In genomic region chr11:60417717-60418472, GRCm38 (mm10) we compare ENCODE assay signal across 8 mouse cellular contexts. TPM values are rescaled to one million over a fixed set of nuclear protein-coding genes. Genes with fewer than 3 reads are reported as not detected.
A peak's percentile ranks its signal among the peaks of the same experiment; 100 is the strongest.
DNase-seq lines count a peak whose midpoint lies in the region; ATAC-seq and TF ChIP-seq lines count a peak whose summit lies in the region.

TSS of gene Atpaf2 (minus strand) at chr11:60418457.

- peak within 1 kb of the TSS; percentile 73 for H3K4me2 ChIP-seq in forebrain, embryonic 14.5 days (ENCODE audit: low read length)
- H3K4me2 ChIP-seq in limb, embryonic 11.5 days (ENCODE audit: low read depth, severe bottlenecking), result peak within 1 kb of the TSS; percentile 70
- H3K4me2 ChIP-seq in midbrain, embryonic 16.5 days (ENCODE audit: low read length), result peak within 1 kb of the TSS; percentile 86

- H3K27me3 ChIP-seq in thymus, adult 2 months (ENCODE audit: control insufficient read depth, insufficient read depth, low read length), result no peaks in the 10 kb centered on the region
- no peaks in the 10 kb centered on the region for H3K27me3 ChIP-seq in forebrain, embryonic 14.5 days (replicated peaks; ENCODE audit: control insufficient read depth, insufficient read depth, low read length)
- no peaks in the 10 kb centered on the region for H3K27me3 ChIP-seq in hindbrain, embryonic 10.5 days (ENCODE audit: insufficient read depth, poor library complexity, severe bottlenecking)
- no peaks in the 10 kb centered on the region for H3K27me3 ChIP-seq in limb, embryonic 11.5 days (ENCODE audit: control insufficient read depth, insufficient read depth, low read length)
- H3K27me3 ChIP-seq in midbrain, embryonic 16.5 days (ENCODE audit: control insufficient read depth, insufficient read depth, low read depth, low read length), result no peaks in the 10 kb centered on the region

- peaks cover 16% of the 10 kb centered on the region for H3K4me1 ChIP-seq in thymus, adult 2 months (replicated peaks; ENCODE audit: control insufficient read depth, insufficient read depth, low read length)
- H3K4me1 ChIP-seq in forebrain, embryonic 14.5 days (ENCODE audit: control insufficient read depth, insufficient read depth, low read length), result peaks cover 19% of the 10 kb centered on the region
- H3K4me1 ChIP-seq in hindbrain, embryonic 10.5 days (replicated peaks), result peaks cover 49% of the 10 kb centered on the region
- H3K4me1 ChIP-seq in limb, embryonic 11.5 days (ENCODE audit: control insufficient read depth, insufficient read depth, low read length), result peaks cover 10% of the 10 kb centered on the region
- H3K4me1 ChIP-seq in midbrain, embryonic 16.5 days (ENCODE audit: control insufficient read depth, insufficient read depth, low read length), result peaks cover 24% of the 10 kb centered on the region

- no peak for TF ChIP-seq POLR2A in thymus, adult 2 months (IDR thresholded peaks at IDR 0.05; ENCODE audit: control insufficient read depth, extremely low read depth, insufficient read depth, low read length, poor library complexity)

- no peak for TF ChIP-seq CTCF in thymus, adult 2 months (IDR thresholded peaks at IDR 0.05; ENCODE audit: borderline replicate concordance, control insufficient read depth, extremely low read depth, insufficient read depth, low read length, poor library complexity)

- peak within 1 kb of the TSS; percentile 88 for H3K4me3 ChIP-seq in thymus, adult 2 months (ENCODE audit: control insufficient read depth, insufficient read depth, low read length)
- peak within 1 kb of the TSS; percentile 78 for H3K4me3 ChIP-seq in forebrain, embryonic 14.5 days (ENCODE audit: low read depth, low read length)
- H3K4me3 ChIP-seq in hindbrain, embryonic 10.5 days, result peak within 1 kb of the TSS; percentile 94
- H3K4me3 ChIP-seq in limb, embryonic 11.5 days (ENCODE audit: low read depth, low read length), result peak within 1 kb of the TSS; percentile 76
- H3K4me3 ChIP-seq in midbrain, embryonic 16.5 days (ENCODE audit: low read depth, low read length), result peak within 1 kb of the TSS; percentile 88

- no peak within 1 kb of the TSS for H3K27ac ChIP-seq in thymus, adult 2 months (ENCODE audit: control insufficient read depth, insufficient read depth, low read length)
- peak within 1 kb of the TSS; percentile 81 for H3K27ac ChIP-seq in forebrain, embryonic 14.5 days (ENCODE audit: low read depth, low read length)
- peak within 1 kb of the TSS; percentile 95 for H3K27ac ChIP-seq in hindbrain, embryonic 10.5 days
- peak within 1 kb of the TSS; percentile 91 for H3K27ac ChIP-seq in limb, embryonic 11.5 days (replicated peaks; ENCODE audit: low read depth, low read length)
- peak within 1 kb of the TSS; percentile 87 for H3K27ac ChIP-seq in midbrain, embryonic 16.5 days (ENCODE audit: low read length)

- no peaks in the 10 kb centered on the region for H3K36me3 ChIP-seq in thymus, adult 2 months (ENCODE audit: control insufficient read depth, insufficient read depth, low read length)
- no peaks in the 10 kb centered on the region for H3K36me3 ChIP-seq in forebrain, embryonic 14.5 days (ENCODE audit: control insufficient read depth, insufficient read depth, low read length)
- H3K36me3 ChIP-seq in hindbrain, embryonic 10.5 days, result no peaks in the 10 kb centered on the region
- H3K36me3 ChIP-seq in limb, embryonic 11.5 days (ENCODE audit: control insufficient read depth, insufficient read depth, low read length), result no peaks in the 10 kb centered on the region
- H3K36me3 ChIP-seq in midbrain, embryonic 16.5 days (ENCODE audit: control insufficient read depth, insufficient read depth, low read length), result no peaks in the 10 kb centered on the region

- H3K9me3 ChIP-seq in forebrain, embryonic 14.5 days (replicated peaks; ENCODE audit: control insufficient read depth, low read length), result no peaks in the 10 kb centered on the region
- H3K9me3 ChIP-seq in hindbrain, embryonic 10.5 days, result no peaks in the 10 kb centered on the region
- H3K9me3 ChIP-seq in limb, embryonic 11.5 days (ENCODE audit: control insufficient read depth, low read length), result no peaks in the 10 kb centered on the region
- H3K9me3 ChIP-seq in midbrain, embryonic 16.5 days (replicated peaks; ENCODE audit: control insufficient read depth, low read length, poor library complexity, severe bottlenecking), result no peaks in the 10 kb centered on the region

- DNase-seq in thymus, adult 2 months, result no peak
- DNase-seq in thymus, postnatal 14 days, result no peak
- DNase-seq in adrenal gland, postnatal 36 days, result peak; percentile 31 to 58
- no peak for DNase-seq in forebrain, embryonic 14.5 days (ENCODE audit: low spot score)
- peak; percentile 61 for DNase-seq in hindbrain, embryonic 10.5 days (ENCODE audit: low spot score)
- peak; percentile 24 for DNase-seq in limb, embryonic 11.5 days (ENCODE audit: low spot score)
- no peak for DNase-seq in T-cell, adult 2 months (ENCODE audit: low spot score)

- under 1% methylated on average over 39 of the region's 39 CpGs for WGBS in thymus, adult 2 months
- 1% methylated on average over 38 of the region's 39 CpGs for WGBS in forebrain, embryonic 14.5 days
- under 1% methylated on average over 39 of the region's 39 CpGs for WGBS in hindbrain, embryonic 10.5 days
- under 1% methylated on average over 39 of the region's 39 CpGs for WGBS in limb, embryonic 11.5 days
- under 1% methylated on average over 29 of the region's 39 CpGs for WGBS in midbrain, embryonic 16.5 days

- no peak; the same call in 1 of the 2 replicates for ATAC-seq in forebrain, embryonic 14.5 days
- peak; percentile 32; the same call in 1 of the 2 replicates for ATAC-seq in limb, embryonic 11.5 days (ENCODE audit: insufficient number of reproducible peaks, low FRiP score, low TSS enrichment, low read depth)
- ATAC-seq in midbrain, embryonic 16.5 days, result peak; percentile 52

- peak within 1 kb of the TSS; percentile 92 for H3K9ac ChIP-seq in forebrain, embryonic 14.5 days (ENCODE audit: low read length)
- H3K9ac ChIP-seq in limb, embryonic 11.5 days (ENCODE audit: low read length), result peak within 1 kb of the TSS; percentile 90
- peak within 1 kb of the TSS; percentile 89 for H3K9ac ChIP-seq in midbrain, embryonic 16.5 days (ENCODE audit: low read depth, low read length)

RNA-seq across cellular contexts. Expression of gene Atpaf2, which starts in this region (rescaled TPM):
- polyA plus RNA-seq in thymus, adult 2 months (2012; rRNA removed), result 42.9 and 46.9 TPM in 2 replicates
- total RNA-seq in adrenal gland, postnatal 36 days (2021), result 10 to 100 TPM; 62.0 to 66.5 TPM
- polyA plus RNA-seq in forebrain, embryonic 14.5 days (2014; fragmentation: Nextera tagmentation; extraction: Ambion mirVana), result 37.4 and 40.3 TPM in 2 replicates
- polyA plus RNA-seq in hindbrain, embryonic 10.5 days (2016; fragmentation: Nextera tagmentation; extraction: Ambion mirVana), result 43.0 and 51.9 TPM in 2 replicates
- polyA plus RNA-seq in limb, embryonic 11.5 days (2014; fragmentation: Nextera tagmentation; extraction: Ambion mirVana), result 48.4 and 53.7 TPM in 2 replicates
- 43.3 and 47.4 TPM in 2 replicates for polyA plus RNA-seq in midbrain, embryonic 16.5 days (2015; fragmentation: Nextera tagmentation; extraction: Ambion mirVana)

Comparison
In these comparisons a context has a peak if more than half of its experiments do, and no peak if none do; other contexts are left out.
1. DNase-seq: peak in adrenal gland, postnatal 36 days (2 of 2), hindbrain, embryonic 10.5 days (single experiment) and limb, embryonic 11.5 days (single experiment); none in thymus, adult 2 months (single experiment), thymus, postnatal 14 days (single experiment), forebrain, embryonic 14.5 days (single experiment) and T-cell, adult 2 months (single experiment).
2. Peak in every context shown above with its lines, with median percentiles within 50 percentile points of each other: H3K4me3 ChIP-seq, H3K4me2 ChIP-seq and H3K9ac ChIP-seq.